Mouse (Mus musculus): ENCODE data around the gene Zfp719. TPM values are rescaled to one million over a fixed set of nuclear protein-coding genes. Genes with fewer than 3 reads are reported as not detected.

The Zfp719 gene
- polyA plus RNA-seq, 1 experiment from 2014 or later: 13.8 TPM

DNA sequence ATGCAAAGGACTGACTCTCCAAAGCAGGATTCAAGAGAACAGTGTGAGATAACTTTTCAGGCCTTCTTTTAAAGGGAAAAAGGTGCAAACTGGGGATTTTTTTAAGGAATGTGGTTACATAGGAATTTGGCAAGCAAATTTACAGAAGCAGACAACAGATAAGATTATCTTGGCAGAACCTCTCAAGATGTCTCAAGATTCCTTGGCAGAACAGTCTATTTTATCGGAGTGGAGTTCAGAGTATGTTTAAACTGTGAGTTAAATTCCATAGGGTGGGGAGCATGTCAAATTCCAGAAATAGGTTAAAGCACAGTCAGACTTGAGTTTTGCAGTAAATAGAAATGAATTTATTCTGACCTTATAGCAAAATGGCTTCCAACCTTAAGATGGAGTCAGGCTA, 22.5 kb upstream of the Zfp719 start:
- ATAC-seq (ENCODE audit: insufficient number of reproducible peaks, insufficient read depth, low FRiP score, low TSS enrichment, low read depth): no peak
- H3K4me3 ChIP-seq: no peak overlapping the region
- no peak overlapping the region for H3K9ac ChIP-seq
- no peak overlapping the region for H3K27ac ChIP-seq
- peaks cover 11% of the 10 kb centered on the region; the same call in 1 of the 2 replicates for H3K4me1 ChIP-seq
- no peak overlapping the region for H3K4me2 ChIP-seq
- WGBS: 48% methylated on average over 1 of the region's 1 CpGs
- H3K36me3 ChIP-seq: no peaks in the 10 kb centered on the region
- H3K9me3 ChIP-seq: no peaks in the 10 kb centered on the region
- H3K27me3 ChIP-seq: no peaks in the 10 kb centered on the region

DNA sequence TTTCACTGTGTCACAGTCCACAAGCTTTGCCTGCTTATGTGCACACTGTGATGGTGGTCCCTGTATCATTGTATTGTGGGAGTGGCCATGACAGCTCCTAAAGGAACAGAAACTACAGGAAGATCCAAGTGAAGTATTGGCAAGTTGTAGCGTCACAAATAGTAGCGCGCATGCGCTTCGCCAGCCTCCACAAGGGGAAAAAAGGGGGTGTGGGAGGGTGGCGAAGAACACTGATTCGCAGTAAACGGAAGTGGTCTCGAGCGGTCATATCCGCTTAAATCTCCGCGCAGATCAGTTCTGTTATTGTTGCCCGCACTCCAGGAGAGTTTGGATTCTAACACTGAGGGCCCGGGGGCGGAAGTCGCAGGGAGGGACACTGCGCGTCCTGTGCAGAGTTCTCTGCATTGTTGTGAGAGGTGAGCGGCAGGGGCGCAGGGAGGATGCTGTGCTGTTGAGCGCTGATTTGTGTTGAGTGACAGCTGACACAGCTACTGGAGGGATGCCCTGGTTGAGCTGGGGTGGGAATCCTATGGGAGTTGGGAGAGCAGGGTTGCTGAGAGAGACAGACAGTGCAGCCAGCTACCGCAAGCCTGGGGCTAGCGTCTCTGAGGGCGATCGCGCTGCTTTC, 17.3 kb upstream of the Zfp719 start, which contains the start of gene Zfp658:
Zfp658 (plus strand) TSS at position 251 of the 628 bp plus-strand sequence.
- Histone ChIP-seq H3K36me3 (peaks cover 19% of the 10 kb centered on the region), H3K9me3 (no peaks in the 10 kb centered on the region), H3K4me2 (peak within 1 kb of the TSS; percentile 80), H3K27me3 (no peaks in the 10 kb centered on the region), H3K4me3 (peak within 1 kb of the TSS; percentile 77), H3K4me1 (peaks cover 15% of the 10 kb centered on the region), H3K27ac (peak within 1 kb of the TSS; percentile 93), H3K9ac (peak within 1 kb of the TSS; percentile 86)
- under 1% methylated on average over 27 of the region's 27 CpGs for WGBS
- ATAC-seq (ENCODE audit: insufficient number of reproducible peaks, insufficient read depth, low FRiP score, low TSS enrichment, low read depth): peak; percentile 83

DNA sequence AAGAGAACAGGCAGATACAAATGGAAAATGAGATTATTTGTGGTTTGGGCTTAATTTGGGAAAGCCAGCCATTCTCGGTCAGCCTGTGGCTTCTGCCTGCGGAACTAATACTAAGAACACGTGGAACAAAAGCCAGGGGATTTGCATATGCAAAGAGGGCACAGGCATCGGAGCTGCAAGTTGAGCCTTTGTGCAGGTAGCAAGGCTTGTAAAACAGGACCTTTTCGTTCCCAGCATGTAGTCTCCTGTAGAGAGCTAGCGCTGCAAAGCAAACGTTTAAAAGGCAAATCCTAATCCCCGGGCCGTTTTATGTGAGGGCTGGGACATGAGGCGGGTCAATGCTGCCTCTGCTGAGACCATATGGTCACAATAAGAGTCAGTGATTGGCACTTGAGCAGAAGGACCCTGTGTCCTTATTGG, 16.7 kb upstream of the Zfp719 start:
- 1% methylated on average over 10 of the region's 10 CpGs for WGBS
- Histone ChIP-seq H3K4me1 (peaks cover 15% of the 10 kb centered on the region), H3K4me2 (peak overlapping the region; percentile 80), H3K9me3 (no peaks in the 10 kb centered on the region), H3K27me3 (no peaks in the 10 kb centered on the region), H3K4me3 (peak overlapping the region; percentile 77), H3K9ac (peak overlapping the region; percentile 86), H3K36me3 (peaks cover 25% of the 10 kb centered on the region), H3K27ac (peak overlapping the region; percentile 93)
- ATAC-seq (ENCODE audit: insufficient number of reproducible peaks, insufficient read depth, low FRiP score, low TSS enrichment, low read depth): no peak

DNA sequence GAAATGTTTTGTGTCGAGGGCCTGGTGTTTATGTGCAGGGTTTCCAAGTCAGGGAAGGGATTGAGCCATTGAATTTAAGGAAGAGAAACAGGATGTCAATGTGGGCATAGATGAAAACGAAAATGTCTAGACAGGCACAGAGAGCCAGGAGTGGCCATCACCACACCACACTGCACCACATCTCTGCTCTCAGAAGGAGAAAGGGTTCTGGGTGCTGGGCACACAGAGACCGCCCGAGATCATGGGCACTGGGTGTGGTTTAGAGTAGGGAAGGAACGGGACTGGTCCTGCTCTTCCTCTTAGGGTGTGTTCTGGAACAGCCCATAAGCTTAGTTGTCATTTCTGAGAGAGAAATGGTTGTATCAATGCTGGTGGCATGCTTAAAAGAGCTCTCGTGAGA, 16.1 kb upstream of the Zfp719 start:
- H3K4me1 ChIP-seq: peaks cover 15% of the 10 kb centered on the region
- peaks cover 31% of the 10 kb centered on the region for H3K36me3 ChIP-seq
- peak overlapping the region; percentile 77 for H3K4me3 ChIP-seq
- 50% methylated on average over 6 of the region's 6 CpGs for WGBS
- no peaks in the 10 kb centered on the region for H3K27me3 ChIP-seq
- H3K9ac ChIP-seq: peak overlapping the region; percentile 86
- H3K9me3 ChIP-seq: no peaks in the 10 kb centered on the region
- H3K4me2 ChIP-seq: peak overlapping the region; percentile 80
- no peak overlapping the region for H3K27ac ChIP-seq
- ATAC-seq (ENCODE audit: insufficient number of reproducible peaks, insufficient read depth, low FRiP score, low TSS enrichment, low read depth): no peak

DNA sequence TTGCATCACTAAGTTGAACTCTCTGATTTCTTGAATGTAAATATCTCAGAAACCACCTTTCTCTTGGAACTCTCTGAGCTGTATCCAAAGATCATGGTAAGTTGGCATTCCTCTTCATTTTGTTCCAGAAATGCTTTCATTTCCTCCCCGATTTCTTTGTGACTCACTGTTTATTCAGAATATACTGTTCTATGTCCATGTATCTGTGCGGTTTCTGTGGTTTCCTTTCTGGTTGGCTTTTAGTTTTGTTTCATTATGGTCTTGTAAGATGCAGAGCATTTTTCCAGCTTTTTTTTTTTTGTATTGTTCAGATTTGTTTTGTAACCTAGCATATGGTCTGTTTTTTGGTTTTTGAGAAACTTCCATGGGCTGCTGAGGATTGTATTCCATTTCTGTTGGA, 8.2 kb upstream of the Zfp719 start:
- no peaks in the 10 kb centered on the region for H3K9me3 ChIP-seq
- no peak overlapping the region for H3K27ac ChIP-seq

DNA sequence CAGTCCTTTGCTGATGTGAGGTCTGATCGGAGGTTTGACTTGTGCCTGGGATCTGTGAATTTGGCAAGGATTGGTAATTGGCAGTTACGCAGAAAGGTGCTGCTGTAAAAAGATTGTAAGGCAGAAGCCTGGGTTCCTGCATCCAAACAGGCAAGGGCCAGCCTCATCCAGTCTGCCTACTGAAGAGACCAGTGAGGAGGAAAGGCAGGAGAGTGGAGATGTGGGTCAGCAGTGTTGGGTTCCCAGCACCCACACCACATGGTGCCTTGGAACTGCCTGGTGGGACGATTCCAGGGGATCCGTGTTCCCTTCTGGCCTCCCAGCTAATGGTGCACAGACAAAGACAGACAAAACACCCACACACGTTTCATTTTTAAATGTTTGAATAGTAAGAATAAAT, 1.1 kb downstream of the Zfp719 start:
- WGBS: 64% methylated on average over 5 of the region's 5 CpGs
- H3K4me2 ChIP-seq: peak overlapping the region; percentile 78
- no peaks in the 10 kb centered on the region for H3K9me3 ChIP-seq
- no peak for ATAC-seq (ENCODE audit: insufficient number of reproducible peaks, insufficient read depth, low FRiP score, low TSS enrichment, low read depth)
- peak overlapping the region; percentile 82 for H3K9ac ChIP-seq
- H3K36me3 ChIP-seq: peaks cover 20% of the 10 kb centered on the region
- H3K4me3 ChIP-seq: peak overlapping the region; percentile 78
- peaks cover 16% of the 10 kb centered on the region for H3K4me1 ChIP-seq
- no peak overlapping the region for H3K27ac ChIP-seq
- no peaks in the 10 kb centered on the region for H3K27me3 ChIP-seq

More for the DNA sequence above, 8.2 kb upstream of the Zfp719 start:
- peaks cover 79% of the 10 kb centered on the region for H3K36me3 ChIP-seq
- H3K9ac ChIP-seq: no peak overlapping the region
- no peak overlapping the region for H3K4me3 ChIP-seq
- no peak overlapping the region for H3K4me2 ChIP-seq
- 87% methylated on average over 2 of the region's 2 CpGs for WGBS
- ATAC-seq (ENCODE audit: insufficient number of reproducible peaks, insufficient read depth, low FRiP score, low TSS enrichment, low read depth): no peak
- no peaks in the 10 kb centered on the region for H3K4me1 ChIP-seq
- no peaks in the 10 kb centered on the region for H3K27me3 ChIP-seq

DNA sequence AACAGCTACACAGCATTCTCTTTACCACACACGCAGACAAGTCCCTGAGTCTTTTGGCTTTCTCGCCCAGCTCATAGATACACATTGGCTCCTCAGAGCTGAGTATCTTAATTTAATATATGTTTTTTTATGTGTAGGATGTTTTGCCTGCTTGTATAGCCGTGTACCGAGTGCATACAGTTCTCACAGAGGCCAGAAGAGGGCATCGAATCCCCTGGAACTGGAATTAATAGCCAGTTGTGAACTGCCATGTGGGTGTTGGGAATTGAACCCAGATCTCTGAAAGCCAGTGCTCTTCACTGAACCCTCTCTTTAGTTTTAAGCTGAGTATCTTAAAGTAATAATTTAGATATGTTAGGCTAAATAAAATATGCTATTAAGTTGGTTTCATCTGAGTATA, 5.4 kb downstream of the Zfp719 start:
- no peaks in the 10 kb centered on the region for H3K9me3 ChIP-seq
- H3K27ac ChIP-seq: no peak overlapping the region
- H3K27me3 ChIP-seq: no peaks in the 10 kb centered on the region
- H3K4me1 ChIP-seq: peaks cover 16% of the 10 kb centered on the region
- H3K4me3 ChIP-seq: no peak overlapping the region
- H3K36me3 ChIP-seq: peaks cover 61% of the 10 kb centered on the region
- H3K4me2 ChIP-seq: no peak overlapping the region
- ATAC-seq (ENCODE audit: insufficient number of reproducible peaks, insufficient read depth, low FRiP score, low TSS enrichment, low read depth): no peak
- WGBS: 91% methylated on average over 5 of the region's 5 CpGs
- no peak overlapping the region for H3K9ac ChIP-seq

DNA sequence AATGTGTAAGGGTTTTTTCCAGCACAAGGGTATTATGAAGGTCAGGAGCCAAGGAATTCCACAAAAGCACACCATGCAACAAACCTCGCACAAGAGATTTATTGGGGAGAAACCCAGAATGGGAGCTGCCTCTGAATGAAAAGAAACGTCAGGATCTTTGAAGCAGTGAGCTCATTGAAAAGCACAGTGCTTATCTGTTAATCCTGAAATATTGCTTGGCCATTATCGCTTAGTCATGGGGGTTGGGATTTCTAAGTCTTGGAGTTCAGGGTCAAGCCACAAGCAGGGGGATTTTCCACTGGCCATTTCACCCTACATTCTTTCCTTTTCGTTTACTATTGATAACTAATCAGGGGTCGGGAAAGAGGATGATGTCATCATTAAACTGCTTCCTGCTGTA, 22.5 kb downstream of the Zfp719 start:
- Histone ChIP-seq H3K36me3 (no peaks in the 10 kb centered on the region), H3K9ac (no peak overlapping the region), H3K27ac (no peak overlapping the region), H3K9me3 (no peaks in the 10 kb centered on the region), H3K27me3 (no peaks in the 10 kb centered on the region), H3K4me1 (no peaks in the 10 kb centered on the region), H3K4me2 (no peak overlapping the region), H3K4me3 (no peak overlapping the region)
- ATAC-seq (ENCODE audit: insufficient number of reproducible peaks, insufficient read depth, low FRiP score, low TSS enrichment, low read depth): no peak
- WGBS: 41% methylated on average over 5 of the region's 5 CpGs

DNA sequence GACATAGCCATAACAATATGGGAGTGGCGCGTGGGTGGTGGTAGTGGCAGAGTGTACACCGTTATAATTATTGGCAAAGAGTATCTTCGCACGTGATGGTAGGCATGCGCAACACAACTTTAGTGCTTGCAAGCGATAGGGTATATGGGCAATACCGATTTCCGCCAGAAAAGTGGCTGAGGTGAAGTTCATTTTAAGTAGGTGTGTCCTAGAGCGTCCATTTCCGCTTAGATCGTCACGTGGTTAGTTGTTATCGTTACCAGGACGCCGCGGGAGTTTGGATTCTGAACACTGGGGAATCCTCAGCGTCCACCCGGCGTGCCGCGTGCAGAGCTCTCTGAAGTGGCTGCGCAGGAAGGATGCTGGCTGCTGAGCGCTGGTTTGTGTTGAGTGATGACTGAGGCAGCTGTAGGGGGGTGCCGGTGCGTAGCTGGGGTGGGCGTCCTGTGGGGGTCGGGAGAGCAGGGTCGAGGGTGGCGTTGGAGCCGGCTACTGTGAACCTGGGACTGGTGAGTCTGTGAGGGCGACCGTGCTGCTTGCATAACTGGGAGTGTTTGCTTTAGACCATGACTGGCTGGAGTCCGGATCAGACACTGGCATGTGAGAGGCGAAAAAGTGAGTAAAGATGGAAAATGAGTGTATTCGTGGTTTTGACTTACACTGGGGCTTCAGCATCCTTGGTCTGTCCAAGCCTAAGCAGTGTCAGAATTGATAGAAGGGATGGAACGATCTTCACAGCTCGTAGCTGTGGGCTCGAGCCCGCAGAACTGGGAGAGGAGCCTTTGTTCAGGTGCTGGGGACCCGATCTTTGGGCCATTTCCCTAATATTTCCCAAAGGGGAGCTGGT, 27.7 kb downstream of the Zfp719 start, which contains the start of gene Zfp819:
Zfp819 (plus strand) TSS at position 274 of the 847 bp plus-strand sequence.
- Histone ChIP-seq H3K4me1 (no peaks in the 10 kb centered on the region), H3K36me3 (no peaks in the 10 kb centered on the region), H3K27me3 (peaks cover 7% of the 10 kb centered on the region; the same call in 1 of the 2 replicates), H3K27ac (no peak within 1 kb of the TSS), H3K4me2 (peak within 1 kb of the TSS; percentile 80), H3K4me3 (peak within 1 kb of the TSS; percentile 43), H3K9me3 (no peaks in the 10 kb centered on the region), H3K9ac (peak within 1 kb of the TSS; percentile 61; the same call in 1 of the 2 replicates)
- peak; percentile 62; the same call in 1 of the 2 replicates for ATAC-seq (ENCODE audit: insufficient number of reproducible peaks, insufficient read depth, low FRiP score, low TSS enrichment, low read depth)
- WGBS: 15% methylated on average over 41 of the region's 41 CpGs

DNA sequence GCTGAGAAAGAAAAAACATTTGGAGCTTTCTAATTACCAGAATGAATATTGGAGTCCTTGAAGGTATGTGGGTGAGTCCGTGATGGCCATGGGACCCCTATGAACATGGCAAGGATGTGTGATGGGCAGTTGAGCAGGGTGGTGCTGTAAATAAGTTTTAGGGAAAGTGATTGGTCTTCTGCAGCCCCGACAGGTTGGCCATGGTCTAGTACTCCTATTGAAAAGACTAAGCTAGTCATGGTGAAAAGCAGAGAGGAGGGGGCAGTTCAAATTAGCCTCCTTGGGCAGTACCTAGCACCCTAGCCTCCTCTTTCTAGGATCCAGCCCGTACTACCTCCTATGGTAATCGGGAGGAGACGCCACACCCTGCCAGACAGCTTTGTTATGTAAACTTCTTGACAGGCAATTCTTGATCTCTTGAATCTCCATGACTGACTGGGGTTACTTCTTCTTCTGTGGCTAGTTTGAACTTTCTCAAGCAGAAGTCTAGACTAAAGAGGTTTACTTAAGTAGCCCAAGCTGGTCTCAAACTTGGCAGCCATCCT, 28.4 kb downstream of the Zfp719 start:
- no peaks in the 10 kb centered on the region for H3K9me3 ChIP-seq
- H3K27ac ChIP-seq: no peak overlapping the region
- ATAC-seq (ENCODE audit: insufficient number of reproducible peaks, insufficient read depth, low FRiP score, low TSS enrichment, low read depth): no peak
- no peaks in the 10 kb centered on the region for H3K36me3 ChIP-seq
- peak overlapping the region; percentile 80; the same call in 1 of the 2 replicates for H3K4me2 ChIP-seq
- H3K4me1 ChIP-seq: no peaks in the 10 kb centered on the region
- H3K9ac ChIP-seq: no peak overlapping the region
- 47% methylated on average over 5 of the region's 5 CpGs for WGBS
- H3K27me3 ChIP-seq: peaks cover 7% of the 10 kb centered on the region; the same call in 1 of the 2 replicates
- 0 out of 2 replicates have a peak overlapping the region, but pooled peaks have one; percentile 43 for H3K4me3 ChIP-seq

DNA sequence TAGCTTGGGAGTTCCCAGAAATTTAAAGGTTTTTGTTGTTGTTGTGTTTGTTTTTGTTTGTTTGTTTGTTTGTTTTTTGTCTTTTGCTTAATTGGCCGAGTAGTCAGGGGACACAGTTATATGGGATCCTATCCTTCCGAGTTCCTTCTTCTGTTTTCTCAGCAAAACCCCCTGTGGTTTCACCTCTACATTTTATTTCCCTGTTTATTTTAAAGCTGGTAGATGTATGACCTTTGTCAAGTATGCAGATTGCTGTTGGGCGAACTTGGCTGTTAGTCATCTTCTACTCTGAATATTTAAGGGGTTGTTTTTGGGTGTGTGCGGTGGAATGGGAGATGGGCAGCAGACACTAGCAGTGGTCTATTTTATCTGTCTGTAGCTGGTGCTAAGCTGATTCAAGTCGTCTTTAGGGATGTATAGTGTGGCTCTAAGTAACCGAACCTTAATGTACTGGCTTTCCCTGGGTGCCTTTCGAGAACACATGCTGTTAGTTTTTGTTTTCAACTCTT, 29.0 kb downstream of the Zfp719 start:
- ATAC-seq (ENCODE audit: insufficient number of reproducible peaks, insufficient read depth, low FRiP score, low TSS enrichment, low read depth): no peak

More for the DNA sequence above, 29.0 kb downstream of the Zfp719 start:
- H3K27me3 ChIP-seq: peaks cover 7% of the 10 kb centered on the region; the same call in 1 of the 2 replicates
- H3K4me1 ChIP-seq: no peaks in the 10 kb centered on the region
- H3K9ac ChIP-seq: no peak overlapping the region
- H3K36me3 ChIP-seq: no peaks in the 10 kb centered on the region
- no peak overlapping the region for H3K27ac ChIP-seq
- no peak overlapping the region for H3K4me2 ChIP-seq
- H3K9me3 ChIP-seq: no peaks in the 10 kb centered on the region
- 76% methylated on average over 7 of the region's 7 CpGs for WGBS
- H3K4me3 ChIP-seq: no peak overlapping the region
